Mouse (Mus musculus) ovary, postnatal 10 days (tissue): ENCODE data around the gene Vasp.

ENCODE experiments used
- DNase-seq: peaks from one replicate; pipeline ENCODE4 v3.0.0; 2022; ENCODE audit warnings: low spot score

The Vasp gene

DNA sequence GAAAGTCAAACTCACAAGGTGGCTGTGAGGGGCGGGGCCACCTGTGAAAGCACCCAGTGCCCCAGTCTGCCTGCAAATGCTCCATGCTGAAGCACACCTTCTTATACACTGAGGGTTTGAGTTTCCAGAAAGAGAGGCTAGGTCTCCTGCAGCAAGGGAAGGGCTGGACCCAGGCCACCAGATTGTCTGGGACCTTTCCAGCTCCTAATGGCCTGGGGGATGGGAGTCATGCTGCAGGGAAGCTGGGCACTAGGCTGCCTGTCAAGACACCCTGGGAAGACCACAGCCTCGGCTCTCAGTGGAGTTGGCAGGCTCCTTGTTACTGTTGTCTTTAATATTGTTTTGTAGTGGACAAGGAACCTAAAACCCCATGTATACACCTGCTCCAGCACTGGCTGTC, 35.2 kb downstream of the Vasp start:
- no peak for DNase-seq

DNA sequence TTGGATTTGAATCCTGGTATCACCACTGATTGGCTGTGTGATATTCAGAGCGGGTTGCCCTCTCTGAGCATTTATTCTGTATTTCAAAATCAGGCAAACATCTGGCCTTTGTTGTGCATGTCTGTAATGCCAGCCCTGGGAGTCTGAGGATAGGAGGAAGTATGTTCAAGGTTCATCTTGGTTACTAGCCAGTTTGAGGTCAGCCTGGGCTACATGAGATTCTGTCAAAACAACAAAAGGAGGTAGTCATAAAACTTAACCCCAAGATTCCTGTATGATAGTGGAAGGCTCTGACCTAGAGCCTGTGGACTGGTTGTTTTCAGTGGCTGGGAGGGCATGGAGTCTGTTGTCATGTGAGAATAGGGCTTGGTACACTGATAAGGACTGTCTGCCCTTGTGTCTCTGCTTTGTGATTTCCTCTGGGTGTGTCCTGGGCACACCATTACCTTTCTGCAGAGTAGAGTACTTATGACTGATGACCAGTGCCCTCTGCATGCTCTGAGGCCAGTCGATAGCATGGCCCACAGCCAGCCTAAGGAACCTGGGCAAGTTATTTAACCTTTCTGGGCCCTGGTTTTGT, 36.4 kb downstream of the Vasp start:
- no peak for DNase-seq

DNA sequence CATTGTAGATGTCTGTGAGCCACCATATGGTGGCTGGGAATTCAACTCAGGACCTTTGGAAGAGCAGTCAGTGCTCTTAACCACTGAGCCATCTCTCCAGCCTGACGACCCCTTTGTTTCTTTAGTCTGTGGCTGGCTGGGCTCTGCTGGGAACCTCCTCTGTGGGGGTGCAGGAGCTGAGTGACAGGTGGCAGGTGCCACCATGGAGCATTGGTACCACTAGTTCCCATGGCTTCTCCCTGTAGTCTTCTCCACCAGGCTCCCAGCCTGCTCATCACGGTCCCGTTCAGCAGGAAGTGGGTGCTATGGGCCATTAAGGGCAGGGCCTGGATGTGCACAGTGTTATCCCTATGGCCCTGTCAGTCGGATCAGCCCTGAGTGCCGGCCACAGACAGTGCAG, 37.0 kb downstream of the Vasp start:
- no peak for DNase-seq

- no peak for DNase-seq
These were observed 39.8 kb downstream of the Vasp start for GRCm38 (mm10) chr7:19231849-19232248.

- no peak for DNase-seq
These were observed 40.7 kb downstream of the Vasp start for GRCm38 (mm10) chr7:19230899-19231298.

DNA sequence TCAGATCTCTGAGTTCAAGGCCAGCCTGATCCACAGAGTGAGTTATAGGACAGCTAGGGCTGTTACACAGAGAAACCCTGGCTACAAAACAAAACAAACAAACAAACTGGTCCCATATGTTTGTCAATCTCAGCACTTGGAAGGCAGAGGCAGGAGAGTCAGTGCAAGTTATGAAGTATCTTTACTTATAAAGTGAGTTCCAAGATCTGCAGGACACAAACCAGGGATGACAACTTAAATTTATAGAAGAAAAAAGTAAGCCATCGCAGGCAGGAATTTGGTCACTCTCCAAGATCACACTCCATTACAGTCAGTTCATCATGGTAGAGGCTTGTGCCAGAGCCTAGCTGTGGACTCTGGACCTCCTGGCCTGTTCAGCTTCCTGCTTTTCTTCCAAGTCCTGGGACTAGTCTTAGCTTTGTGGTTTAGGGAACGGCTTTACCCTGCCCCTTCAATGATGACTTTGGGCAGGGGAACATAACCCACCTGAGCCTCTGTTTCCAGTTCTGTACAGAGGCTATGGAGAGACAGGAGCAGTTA, 41.5 kb downstream of the Vasp start:
- DNase-seq, result no peak

- no peak for DNase-seq
These were observed 42.2 kb downstream of the Vasp start for GRCm38 (mm10) chr7:19229404-19229803.

DNA sequence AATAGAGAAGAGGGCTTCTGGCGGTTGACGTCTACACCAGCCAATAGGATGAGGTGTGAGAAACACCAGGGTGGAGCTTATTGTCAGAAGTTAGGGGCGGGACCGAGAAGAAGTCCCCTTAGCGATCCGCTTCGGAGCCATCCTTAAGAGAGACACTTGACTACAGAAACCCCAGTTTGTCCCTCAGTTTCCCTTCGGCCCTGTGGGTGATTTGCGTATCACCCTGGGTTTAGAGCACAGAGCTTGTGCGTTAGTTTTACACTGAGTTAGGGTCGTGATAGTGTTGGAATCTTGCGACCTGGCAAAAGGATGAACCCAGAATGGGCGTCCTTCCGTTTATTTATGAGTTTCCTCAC, 42.8 kb downstream of the Vasp start:
- DNase-seq, result no peak

- DNase-seq, result peak; percentile 98
These were observed 43.5 kb downstream of the Vasp start, which contains the start of gene Opa3 for GRCm38 (mm10) chr7:19227883-19228792. Gene Opa3, plus strand, starts transcription at chr7:19228334.

DNA sequence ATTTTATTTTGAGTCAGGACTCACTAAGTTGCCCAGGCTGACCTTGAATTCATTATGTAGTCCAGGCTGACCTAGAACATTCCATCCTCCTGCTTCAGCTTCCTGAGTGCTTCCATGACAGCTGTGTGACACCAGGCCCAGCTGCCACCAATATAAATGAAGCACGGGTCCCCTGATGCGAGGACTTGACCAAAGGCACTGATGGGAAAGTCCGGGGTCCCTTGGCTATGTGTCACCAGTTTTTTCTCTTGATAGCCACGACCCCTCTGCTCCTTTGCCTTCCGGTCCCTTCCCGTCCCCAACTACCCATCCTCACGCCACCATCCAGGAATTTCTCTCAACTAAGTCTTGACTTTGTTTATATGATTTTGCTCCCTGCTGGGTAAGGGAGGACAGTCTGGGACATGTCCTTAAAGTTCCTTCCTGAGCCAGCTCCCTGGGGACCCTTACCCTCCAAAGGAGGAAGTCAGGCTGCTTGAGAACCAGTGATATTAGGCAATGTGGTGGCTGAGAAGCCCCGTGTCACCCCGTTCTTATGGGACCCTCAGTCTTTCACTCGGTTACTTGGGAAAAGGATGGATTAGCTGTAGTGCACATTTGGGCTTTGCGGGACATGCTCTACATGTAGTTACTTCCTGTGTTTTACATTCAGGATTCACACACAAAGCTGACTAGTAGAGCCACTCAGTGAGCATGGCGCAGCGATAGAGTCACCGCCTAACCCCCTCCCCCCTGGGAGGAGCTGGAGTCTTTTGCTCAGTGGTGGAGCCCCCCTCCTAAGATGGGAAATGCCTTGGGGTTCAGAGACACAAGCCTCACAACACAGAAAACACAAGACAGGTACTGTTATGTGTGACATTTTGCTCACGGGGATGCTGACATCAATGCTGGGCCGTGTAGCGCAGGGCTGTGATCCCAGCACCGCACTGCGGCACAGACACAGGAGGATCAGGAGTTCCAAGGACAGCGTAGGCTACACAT, 44.5 kb downstream of the Vasp start:
- peak; percentile 26 for DNase-seq

DNA sequence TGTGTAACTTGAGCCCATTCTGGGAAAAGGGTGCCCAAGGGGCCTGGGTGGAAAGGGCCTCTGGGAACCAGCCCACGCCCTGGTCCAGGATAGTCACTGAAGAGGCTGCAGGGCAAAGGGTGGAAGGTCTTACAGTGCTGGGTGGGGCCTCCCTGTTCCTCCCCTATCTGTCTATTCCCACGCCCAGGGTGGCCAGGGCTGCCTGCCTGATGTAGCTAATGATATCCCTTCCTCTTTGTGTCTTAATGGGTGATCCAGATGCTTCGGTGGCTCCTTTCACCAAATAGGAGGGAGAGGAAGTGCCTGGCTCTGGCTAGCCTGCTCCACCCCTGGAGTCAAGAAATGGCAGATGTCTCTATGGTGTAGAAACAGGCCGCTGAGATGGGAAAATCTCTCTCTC, 46.7 kb downstream of the Vasp start:
- no peak for DNase-seq

GRCm38 (mm10) chr7:19222875-19223274, 48.7 kb downstream of the Vasp start:
- no peak for DNase-seq

GRCm38 (mm10) chr7:19222189-19222588, 49.4 kb downstream of the Vasp start:
- DNase-seq, result no peak

GRCm38 (mm10) chr7:19220061-19220460, 51.6 kb downstream of the Vasp start:
- DNase-seq, result no peak

GRCm38 (mm10) chr7:19217944-19218343, 53.7 kb downstream of the Vasp start:
- DNase-seq, result no peak

DNA sequence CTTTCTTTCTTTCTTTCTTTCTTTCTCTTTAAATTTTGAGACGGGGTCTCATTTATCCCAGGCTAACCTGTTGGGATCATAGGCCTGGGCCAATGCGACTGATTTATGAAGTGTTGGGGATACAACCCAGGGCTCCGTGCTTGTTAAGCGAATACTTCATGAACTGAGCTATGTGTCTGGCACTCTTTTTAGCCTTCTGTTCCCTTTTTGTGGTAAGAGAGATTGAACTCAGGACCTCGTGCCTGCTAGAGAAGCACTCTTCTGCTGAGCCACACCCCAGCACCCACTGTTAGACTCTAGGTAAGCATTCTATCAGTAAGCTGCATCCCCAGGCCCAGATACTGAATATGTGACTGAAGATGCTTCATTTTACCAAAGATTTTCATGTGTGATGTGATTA, 54.1 kb downstream of the Vasp start:
- DNase-seq, result no peak

GRCm38 (mm10) chr7:19214940-19215339, 56.7 kb downstream of the Vasp start:
- no peak for DNase-seq

- DNase-seq, result no peak
These were observed 57.2 kb downstream of the Vasp start for GRCm38 (mm10) chr7:19214369-19214768.

DNA sequence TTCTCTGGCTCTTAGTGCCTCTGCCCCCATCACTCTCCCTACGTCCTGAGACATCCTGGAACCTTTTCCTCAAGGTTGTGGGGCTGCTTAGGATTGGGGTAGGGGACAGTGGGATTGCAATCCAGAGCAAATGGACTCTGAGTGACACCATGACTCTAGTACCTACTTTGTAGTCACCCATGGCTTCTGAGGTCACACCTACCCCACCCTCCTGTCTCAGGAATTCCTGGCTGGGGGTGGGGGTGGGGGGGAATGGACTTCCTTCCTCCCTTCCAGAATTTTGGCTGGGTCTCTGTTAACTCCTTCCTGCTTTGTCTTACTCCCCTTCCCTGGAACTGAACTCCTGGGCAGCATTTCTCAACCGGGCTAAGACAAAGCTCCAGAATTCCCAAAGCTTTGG, 58.2 kb downstream of the Vasp start:
- no peak for DNase-seq

GRCm38 (mm10) chr7:19211996-19212755, 59.4 kb downstream of the Vasp start, which contains the start of gene Gpr4:
Gene Gpr4, plus strand, starts transcription at chr7:19212538.
- DNase-seq, result no peak

- no peak for DNase-seq
These were observed 60.5 kb downstream of the Vasp start for GRCm38 (mm10) chr7:19211041-19211675.
